Mouse (Mus musculus) v-Abl transformed pro-B cells (cell line): ENCODE results near the gene Urm1.
"Not testable (repeated sequence)": the region's sequence is repeated elsewhere in the genome, so short reads cannot be mapped to it uniquely, and the experiment has no call there.

ENCODE experiments used
- in situ Hi-C, 2 experiments: fragments of 400-800 bp; cut with MboI; formaldehyde crosslinking; loops; one replicate each; pipeline ENCODE4 v1.15.1; 2025; ENCODE audit not compliant: unreplicated experiment in 2 of 2

Gene Urm1

DNA sequence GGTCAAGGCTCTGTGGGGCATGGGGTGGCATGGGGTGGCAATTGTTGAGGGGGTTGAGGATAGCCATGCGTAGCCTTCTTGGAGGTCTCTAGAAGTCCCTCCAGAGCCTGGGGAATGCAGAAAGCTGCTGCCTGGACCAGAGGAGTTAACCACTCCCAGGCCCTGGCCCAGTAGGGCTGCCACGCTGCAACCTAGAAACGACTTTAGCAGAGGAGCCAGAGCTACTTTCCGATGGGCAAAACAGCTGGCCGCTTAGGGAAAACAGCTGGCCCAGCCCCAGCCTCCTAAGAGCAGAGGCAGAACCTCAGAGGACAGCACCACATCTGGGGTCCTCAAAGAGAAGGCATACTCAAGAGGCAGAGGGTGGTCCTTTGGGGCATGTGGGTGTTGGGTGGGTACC, 38.1 kb downstream of the Urm1 start:
- in situ Hi-C loops = loop anchor here (5.0 kb wide), 2 partner anchors 41 to 91 kb away; no protein-coding TSS in a partner anchor

- in situ Hi-C loops = loop anchor here (5.0 kb wide), 2 partner anchors 42 to 92 kb away; no protein-coding TSS in a partner anchor
Observed at GRCm38 (mm10) chr2:29858748-29859473, 39.0 kb downstream of the Urm1 start.

DNA sequence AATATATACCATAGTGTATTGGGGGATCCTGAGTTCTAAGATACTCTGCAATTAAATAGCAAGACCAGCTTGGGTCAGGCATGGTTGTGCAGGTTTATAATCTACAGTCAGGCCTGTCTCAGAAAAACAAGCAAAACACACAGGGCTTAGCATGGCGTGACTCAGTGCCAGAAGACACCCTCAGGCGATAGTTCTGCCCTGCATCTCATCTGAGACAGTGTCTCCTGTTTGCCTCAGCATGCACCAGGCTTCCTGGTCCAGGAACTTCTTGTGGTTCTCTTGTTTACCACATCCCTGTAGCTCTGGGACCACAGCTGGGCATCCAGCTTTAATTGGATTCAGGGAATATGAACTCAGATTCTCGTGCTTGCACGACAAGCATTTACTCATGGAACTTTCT, 45.2 kb downstream of the Urm1 start:
- in situ Hi-C loops = loop anchor here in 1 of 2 experiments (10.0 kb wide), 1 partner anchor 100 kb away; no protein-coding TSS in a partner anchor

GRCm38 (mm10) chr2:29868949-29869645, 49.2 kb downstream of the Urm1 start, which contains the start of gene Cercam:
TSS of gene Cercam (plus strand) at chr2:29869164.
- in situ Hi-C loops = loop anchor here in 1 of 2 experiments (10.0 kb wide), 1 partner anchor 104 kb away; no protein-coding TSS in a partner anchor

DNA sequence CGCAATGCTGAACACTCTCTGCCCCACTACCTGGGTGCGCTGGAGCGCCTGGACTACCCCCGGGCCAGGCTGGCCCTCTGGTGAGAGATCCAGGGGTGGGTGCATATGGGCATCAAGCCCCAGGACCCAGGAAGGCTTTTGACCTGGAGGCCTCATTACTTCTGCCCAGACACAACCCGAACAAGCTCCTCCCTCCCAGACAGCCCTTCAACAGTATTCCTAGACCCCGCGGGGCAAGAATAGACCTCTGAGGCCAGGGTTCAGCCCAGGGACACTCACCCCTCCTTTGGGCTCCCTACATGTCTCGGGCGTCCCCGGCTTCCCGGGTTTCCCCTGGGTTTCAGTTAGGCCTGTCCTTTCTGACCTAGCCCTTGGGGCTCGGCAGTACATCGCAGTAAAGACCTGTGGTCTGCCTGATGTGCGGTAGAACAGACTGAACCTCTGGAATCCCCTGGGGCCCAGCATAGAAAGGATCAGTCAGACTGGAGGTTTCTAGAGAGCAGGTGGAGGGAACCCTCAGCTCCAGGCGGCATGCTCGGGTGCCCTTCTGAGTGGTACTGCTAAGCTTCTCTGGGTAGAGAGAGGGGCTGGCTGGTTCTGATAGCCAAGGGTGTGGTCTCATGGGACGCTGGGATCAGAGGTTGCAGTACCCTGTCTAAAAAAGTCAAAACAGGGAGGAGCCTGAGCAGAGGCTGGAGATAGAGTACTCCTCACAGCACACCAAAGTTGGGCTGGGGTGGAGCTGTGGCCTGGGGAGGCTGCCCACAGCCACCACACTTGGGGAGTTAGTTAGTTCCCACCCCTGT, 50.0 kb downstream of the Urm1 start:
- in situ Hi-C loops = loop anchor here in 1 of 2 experiments (5.0 to 10.0 kb wide), 2 partner anchors 105 to 107 kb away; no protein-coding TSS in a partner anchor

DNA sequence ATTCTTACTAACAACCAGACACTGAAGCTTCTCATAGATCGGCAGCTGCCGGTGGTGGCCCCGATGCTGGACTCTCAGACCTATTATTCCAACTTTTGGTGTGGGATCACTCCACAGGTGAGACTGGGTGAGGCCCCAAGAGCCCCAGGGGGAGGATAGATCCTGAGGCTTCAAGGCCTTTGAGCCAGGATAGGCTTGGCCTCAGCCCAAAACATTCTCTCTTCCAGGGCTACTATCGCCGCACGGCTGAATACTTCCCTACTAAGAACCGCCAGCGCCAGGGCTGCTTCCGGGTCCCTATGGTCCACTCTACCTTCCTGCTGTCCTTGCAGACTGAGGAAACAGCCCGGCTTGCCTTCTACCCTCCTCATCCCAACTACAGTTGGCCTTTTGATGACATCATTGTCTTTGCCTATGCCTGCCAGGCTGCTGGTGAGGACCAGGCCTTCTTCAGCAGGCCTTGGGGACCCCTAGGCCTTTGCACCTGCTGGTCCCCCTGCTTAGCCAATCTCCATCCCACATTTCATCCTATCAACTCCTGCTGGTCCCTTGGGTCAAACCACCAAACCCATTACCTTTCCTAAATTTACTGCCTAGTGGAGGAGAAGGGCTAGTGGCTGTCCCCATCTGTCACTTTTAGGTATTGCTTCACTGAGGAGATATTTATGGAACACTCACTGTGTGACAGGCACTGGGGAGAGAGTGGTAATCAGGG, 52.9 kb downstream of the Urm1 start:
- in situ Hi-C loops = loop anchor here in 1 of 2 experiments (5.0 kb wide), 1 partner anchor 105 kb away; no protein-coding TSS in a partner anchor

- in situ Hi-C loops = loop anchor here in 1 of 2 experiments (5.0 kb wide), 1 partner anchor 104 kb away; no protein-coding TSS in a partner anchor
Observed at GRCm38 (mm10) chr2:29873801-29874200, 53.9 kb downstream of the Urm1 start.

- in situ Hi-C loops = no loop called here
Observed at GRCm38 (mm10) chr2:29878061-29878460, 58.2 kb downstream of the Urm1 start.

- in situ Hi-C loops = no loop called here
Observed at GRCm38 (mm10) chr2:29879191-29879590, 59.3 kb downstream of the Urm1 start.

DNA sequence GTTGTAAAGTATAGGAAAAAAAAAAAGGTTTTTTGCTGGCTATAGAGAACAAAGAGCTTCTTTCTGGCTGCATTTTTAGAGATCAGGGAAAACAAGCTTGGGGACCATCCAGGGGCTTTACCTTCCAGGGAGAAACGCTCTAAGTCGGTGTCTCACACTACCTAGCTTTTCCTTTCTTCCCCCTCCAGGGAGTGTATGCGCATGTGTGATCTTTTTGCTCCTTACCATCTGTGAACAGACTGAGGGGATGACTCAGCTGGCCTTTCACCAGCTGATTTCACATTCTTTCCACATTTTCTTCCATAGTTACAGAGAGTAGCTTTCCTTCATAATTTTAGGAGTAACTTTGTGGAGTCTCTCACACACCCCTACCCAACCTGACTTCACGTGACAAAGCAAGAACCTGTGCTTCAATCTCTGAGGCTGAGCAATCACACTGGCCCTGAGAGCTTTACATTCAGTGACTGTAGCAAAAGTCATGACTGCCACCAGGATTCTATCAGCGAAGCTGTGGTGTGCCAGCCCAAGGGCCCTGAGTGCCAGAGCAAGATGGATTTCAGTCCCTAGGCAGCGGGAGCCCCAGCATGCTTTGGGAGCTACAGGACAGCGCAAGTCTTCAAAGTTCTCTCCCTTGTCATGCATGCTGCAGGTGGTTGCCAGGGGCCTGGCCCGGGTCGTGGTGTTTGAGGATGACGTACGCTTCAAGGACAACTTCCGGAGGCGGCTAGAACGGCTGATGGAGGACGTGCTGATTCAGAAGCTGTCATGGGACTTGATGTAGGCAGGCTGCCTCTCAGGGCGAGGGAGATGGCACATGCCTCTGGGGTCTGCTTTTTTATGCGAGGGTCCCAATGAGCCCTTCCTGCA, 60.3 kb downstream of the Urm1 start:
- in situ Hi-C loops = no loop called here

GRCm38 (mm10) chr2:29886659-29887292, 66.9 kb downstream of the Urm1 start:
- in situ Hi-C loops = not testable (repeated sequence)

DNA sequence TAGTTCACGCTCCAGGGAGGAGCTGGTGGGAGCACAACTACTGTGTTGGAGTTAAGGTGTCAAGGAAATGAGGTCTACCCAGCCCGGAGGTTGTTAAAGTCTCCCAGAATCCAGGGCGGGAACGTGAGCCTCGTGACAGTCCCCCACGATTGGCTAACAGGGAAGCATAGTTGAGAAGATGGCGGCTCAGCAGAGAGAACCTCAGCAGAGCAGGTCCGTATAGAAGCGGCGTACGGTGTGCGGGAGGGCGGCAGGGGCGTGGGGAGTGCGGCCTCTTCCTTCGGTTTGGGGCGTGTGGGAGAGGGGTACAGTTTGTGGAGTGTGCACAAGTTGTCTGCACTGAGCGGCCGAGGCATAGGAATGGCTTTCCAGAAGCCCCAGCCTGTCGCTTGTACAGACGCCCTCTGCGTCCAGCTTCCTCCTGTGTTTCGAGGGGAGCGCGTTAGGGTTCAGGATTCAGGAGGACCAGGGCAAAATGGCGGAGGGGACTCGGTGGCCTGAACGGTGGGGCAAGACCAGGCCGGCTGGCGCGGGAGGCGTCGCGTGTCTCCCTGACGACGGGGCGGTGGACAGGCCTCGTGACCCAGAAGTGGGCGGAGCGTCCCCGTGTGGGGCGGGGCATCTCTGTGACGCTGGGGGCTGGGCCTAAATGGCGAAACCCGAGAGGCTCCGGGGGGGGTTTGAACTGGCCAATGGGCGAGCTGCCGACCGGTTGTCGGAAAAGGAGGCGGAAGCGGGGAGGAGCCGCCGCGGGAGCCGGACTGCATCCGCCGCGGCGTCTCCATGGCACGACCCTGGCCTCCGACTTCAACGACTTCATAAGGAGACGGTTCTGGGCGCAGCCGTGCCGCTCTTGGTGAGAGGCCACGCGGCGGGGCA, 69.4 kb downstream of the Urm1 start, which contains the start of gene Odf2:
TSS of gene Odf2 (plus strand) at position 156 of the 879 bp plus-strand sequence.
- in situ Hi-C loops = no loop called here

DNA sequence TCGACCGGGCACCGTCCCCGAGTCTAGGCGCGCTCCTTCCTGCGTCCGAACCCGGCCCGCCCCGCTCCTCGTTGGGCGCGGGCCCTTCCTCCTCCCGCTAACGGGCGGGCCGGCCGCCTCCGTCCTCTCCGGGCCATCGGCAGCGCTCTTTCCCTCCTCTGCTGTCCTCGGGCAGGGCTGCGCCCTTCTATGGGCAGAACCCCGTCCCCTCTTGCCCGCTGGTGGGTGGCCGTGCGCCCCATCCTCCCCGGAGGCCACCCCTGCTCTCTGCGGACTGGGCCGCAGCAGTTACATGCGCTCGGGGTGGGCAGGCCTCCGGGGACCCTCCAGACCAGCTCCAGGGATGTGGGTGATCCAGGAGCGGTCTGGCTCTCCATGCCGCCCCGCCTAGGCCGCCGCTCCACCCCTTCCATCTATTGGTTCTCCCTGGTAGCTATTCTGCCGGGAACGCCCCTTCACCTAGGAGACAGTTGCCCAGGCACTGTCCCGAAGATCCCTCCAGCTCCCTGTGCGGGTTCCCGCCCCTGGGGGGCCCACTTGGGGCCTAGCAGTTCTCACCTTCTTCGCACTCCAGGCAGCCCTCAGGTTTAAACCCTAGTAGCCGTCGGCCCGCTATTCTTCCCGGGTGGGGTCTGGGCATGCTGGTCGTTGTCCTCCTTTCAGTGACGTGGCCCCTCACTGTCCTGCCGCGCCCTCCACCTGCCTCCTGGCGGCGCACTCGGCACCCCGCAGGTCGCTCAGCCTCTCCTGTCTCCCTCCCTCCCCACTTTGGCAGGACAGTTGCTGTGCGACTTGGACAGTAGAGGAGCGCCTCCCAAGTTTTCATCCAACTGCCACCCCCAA, 70.3 kb downstream of the Urm1 start:
- in situ Hi-C loops = no loop called here

DNA sequence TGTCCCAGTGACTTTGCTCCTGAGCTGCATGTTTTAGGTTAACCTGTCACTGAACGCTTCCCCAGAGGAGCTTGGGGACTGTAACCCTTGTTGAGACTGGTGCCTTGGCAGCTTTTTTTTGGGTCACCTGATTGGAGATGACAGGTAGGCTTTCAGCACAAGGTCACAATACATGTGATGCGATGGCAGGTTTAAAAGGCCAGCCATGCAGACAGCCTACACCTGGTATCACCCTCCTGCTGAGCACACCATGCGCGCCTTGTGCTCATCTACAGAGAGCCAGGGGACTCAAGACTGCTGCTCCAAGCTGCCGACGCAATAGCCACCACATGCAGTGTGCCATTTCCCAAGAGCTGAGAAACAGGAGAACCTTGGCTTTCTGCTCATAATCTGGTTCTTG, 71.9 kb downstream of the Urm1 start:
- in situ Hi-C loops = no loop called here
